Mouse (Mus musculus): ENCODE results near the gene Gm9758.
"Not testable (repeated sequence)": the region's sequence is repeated elsewhere in the genome, so short reads cannot be mapped to it uniquely, and the experiment has no call there.

Gm9758 gene

DNA sequence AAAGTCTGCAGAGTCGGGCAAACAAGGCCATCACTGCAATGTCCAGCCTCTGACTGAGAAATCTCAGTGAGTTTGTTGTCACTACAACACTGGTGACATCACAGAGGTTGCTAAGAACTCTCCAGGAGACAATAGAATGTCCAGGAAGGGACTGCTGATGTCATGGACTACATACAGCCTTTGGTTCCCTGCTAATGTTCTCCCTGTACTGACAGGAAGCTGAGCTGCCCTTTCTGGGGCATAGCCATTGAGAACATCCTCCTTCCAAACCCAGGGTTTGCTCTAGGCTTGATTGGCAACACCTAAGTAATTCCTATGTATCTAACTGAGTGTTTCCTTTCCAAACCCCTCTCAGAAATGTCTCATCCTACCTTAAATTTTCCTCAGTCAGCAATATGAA lies at the start of gene Gm9758:
Gene Gm9758, minus strand, starts transcription at position 101 of the 400 bp plus-strand sequence.
- not testable (repeated sequence) for DNase-seq

GRCm38 (mm10) chr5:14963821-14964220 lies 49.1 kb upstream of the Gm9758 start:
- peak; percentile 6 for DNase-seq

DNA sequence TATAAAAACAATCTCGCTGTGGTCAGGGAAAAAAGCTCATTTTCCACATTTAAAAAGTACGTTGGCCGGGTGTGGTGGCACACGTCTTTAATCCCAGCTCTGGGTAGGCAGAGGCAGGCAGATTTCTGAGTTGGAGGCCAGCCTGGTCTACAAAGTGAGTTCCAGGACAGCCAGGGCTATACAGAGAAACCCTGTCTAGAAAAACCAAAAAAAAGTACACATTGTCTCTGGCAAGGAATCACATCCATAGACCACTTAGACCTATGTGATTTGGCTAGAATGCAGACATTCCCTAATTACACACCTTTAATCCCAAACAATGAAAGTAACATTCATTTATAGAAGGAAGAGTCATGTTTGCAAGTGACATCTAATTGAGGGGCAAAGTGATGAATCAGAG lies 46.8 kb upstream of the Gm9758 start:
- not testable (repeated sequence) for DNase-seq

DNA sequence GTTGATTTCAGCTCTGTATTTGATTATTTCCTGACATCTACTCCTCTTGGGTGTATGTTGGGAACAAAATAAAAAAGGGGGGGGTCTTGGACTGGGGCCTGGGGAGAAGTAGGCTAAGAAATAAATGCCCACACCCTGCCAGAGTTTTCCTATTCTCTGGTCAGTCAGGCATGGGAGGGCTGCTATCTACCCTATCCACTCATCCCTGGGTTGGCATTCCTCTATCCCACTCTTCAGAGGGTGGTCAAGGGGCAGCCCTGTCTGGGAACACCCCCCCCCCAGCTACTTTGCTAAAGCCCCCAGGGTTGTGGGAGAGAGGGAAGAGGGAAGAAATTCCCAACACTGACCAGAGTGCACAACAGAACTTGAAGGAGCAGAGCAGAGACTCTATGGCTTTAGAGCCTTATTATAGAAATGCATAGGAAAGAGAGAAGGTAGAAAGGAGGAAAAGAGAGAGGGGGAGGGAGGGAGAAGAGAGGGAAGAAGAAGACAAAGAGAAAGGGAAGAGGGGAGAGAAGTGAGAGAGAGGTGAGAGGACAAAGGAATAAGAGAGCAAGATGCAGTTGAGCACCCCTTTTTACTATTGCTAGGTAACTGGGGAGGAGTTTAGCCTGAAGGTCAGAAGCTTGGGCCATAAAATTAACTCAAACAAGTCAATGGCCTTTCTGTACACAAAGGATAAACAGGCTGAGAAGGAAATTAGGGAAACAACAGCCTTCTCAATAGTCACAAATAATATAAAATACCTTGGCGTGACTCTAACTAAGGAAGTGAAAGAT lies 41.4 kb upstream of the Gm9758 start:
- DNase-seq, result not testable (repeated sequence)

DNA sequence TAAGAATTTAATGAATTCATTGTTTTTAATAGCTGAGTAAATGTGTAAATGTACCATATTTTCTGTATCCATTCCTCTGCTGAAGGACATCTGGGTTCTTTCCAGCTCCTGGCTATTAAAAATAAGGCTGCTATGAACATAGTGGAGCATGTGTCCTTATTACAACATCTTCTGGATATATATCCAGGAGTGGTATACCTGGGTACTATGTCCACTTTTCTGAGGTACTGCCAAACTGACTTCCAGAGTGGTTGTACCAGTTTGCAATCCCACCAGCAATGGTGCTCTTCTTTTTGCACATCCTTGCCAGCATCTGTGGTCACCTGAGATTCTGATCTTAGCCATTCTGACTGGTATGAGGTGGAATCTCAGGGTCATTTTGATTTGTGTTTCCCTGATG lies 38.9 kb upstream of the Gm9758 start:
- not testable (repeated sequence) for DNase-seq

DNA sequence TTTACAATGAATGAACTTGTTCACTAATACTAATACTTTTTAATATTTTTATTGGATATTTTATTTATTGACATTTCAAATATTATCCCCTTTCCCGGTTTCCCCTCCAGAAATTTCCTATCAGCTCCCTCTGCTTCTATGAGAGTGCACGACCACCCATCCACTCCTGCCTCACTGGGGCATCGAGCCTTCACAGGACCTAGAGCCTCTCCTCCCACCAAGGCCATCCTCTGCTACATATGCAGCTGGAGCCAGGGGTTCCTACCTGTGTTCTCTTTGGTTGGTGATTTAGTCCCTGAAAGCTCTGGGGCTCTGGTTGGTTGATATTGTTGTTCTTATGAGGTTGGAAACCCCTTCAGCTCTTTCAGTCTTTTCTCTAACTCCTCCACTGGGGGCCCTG lies 38.0 kb upstream of the Gm9758 start:
- not testable (repeated sequence) for DNase-seq

DNA sequence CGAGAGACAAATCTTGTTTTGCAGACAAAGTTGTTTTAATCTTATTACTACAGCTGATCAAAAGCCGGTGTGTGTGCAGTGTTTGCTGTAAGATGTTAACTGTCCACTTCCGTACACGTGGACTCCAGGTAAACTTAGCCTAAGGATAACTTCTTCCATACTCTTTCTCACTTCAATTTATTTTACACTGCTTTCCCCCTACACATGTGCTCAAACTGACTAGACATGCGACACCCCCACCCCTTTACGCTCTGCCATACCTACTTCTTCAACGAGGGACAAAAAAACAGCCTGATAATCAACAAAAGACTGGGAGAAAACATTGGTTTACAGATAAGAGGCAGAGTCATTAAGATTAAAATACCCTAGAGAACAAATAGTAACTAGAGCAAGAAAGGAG lies 37.1 kb upstream of the Gm9758 start:
- DNase-seq, result not testable (repeated sequence)

- DNase-seq, result peak; percentile 14
Observed at GRCm38 (mm10) chr5:14947482-14948198, 32.9 kb upstream of the Gm9758 start.

GRCm38 (mm10) chr5:14945524-14945923 lies 30.8 kb upstream of the Gm9758 start:
- DNase-seq, result not testable (repeated sequence)

- DNase-seq, result not testable (repeated sequence)
Observed at GRCm38 (mm10) chr5:14941043-14941442, 26.3 kb upstream of the Gm9758 start.

DNA sequence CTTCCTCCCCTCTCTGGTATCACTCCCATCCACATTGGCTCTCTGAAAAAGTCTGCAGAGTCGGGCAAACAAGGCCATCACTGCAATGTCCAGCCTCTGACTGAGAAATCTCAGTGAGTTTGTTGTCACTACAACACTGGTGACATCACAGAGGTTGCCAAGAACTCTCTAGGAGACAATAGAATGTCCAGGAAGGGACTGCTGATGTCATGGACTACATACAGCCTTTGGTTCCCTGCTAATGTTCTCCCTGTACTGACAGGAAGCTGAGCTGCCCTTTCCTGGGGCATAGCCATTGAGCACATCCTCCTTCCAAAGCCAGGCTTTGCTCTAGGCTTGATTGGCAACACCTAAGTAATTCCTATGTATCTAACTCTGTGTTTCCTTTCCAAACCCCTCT lies 23.6 kb upstream of the Gm9758 start, which contains the start of gene Speer4e:
Gene Speer4e, minus strand, starts transcription at position 101 of the 400 bp plus-strand sequence.
- DNase-seq, result not testable (repeated sequence)

DNA sequence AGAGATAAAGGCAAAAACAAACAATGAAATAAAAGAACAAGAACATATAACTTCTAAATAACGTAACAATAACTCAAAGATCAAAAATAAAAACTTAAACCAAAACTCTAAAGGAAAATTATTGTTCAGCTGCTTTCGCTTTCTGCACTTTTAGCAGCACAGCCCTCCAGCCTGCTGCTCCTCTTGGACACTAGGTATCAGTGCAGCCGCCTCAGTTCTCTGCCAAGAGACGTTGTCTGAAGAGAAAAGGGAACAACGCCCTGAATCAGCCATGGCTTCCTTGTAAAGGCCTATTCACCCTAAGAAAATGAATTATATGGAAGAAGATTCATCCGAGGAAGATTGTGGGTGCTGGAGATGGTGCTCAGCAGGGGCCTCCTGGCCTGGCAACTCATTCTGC lies 19.0 kb upstream of the Gm9758 start:
- DNase-seq, result not testable (repeated sequence)

GRCm38 (mm10) chr5:14927047-14927446 lies 12.3 kb upstream of the Gm9758 start:
- peak; percentile 7 for DNase-seq

DNA sequence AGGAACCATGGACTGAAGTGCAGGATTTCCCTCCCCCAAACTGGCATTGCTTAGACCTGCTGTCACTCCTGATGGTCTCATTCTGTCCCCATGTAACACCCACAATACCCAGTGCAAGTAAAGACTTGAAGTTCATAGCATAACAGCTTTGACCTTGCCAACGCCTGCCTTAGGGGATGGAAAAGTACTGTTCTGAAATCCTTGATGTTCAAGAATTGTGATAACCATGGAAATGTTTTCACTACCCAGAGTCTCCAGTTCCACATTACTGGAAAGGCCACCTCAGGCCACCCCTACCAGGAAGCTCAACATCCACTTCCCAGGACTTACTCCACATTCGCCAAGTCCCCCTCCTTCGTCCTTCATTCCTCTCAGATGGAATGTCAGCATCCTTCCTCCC lies 338 bp downstream of the Gm9758 start:
- DNase-seq, result not testable (repeated sequence)

DNA sequence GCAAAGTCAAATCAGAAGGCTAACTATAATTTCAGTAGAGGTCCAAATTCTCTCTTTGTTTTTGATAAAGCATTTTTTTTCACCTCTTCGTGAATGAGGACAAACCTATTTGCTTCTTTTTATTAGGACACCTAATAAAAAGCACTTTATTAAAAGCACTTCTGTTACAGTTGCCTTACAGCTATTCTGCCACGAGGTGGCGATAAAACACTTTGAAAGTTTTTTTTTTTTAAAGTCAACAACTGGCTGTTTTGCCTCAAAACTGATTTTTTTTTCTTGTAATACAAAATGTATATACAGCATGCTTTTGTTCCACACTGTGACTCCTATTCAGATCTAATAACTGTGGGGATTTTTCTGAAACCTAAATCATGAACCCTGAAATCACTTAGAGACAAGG lies 11.2 kb downstream of the Gm9758 start:
- not testable (repeated sequence) for DNase-seq

DNA sequence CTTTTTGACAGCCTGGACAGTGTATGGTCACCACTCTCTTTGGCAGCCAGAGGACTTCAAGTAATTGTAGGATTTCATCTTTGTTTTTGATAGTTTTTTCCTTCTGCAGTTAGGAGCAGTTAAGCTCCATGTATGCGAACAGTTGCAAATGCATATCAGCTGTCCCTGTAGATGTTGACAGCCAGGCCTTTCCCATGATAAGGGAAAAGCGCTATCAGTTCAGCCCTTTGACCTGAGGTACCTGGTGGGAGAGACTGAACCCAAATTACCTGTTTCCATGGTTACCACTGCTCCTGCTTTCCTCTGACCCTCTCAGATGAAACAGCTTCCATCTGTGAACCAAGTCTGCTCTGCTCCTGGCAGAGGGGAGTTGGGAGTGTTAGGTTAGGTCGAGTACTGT lies 22.5 kb downstream of the Gm9758 start:
- no peak for DNase-seq

GRCm38 (mm10) chr5:14885291-14885690 lies 29.4 kb downstream of the Gm9758 start:
- DNase-seq, result not testable (repeated sequence)
